Mouse (Mus musculus): Measurements from ENCODE around the gene Trak1.

Gene Trak1

GRCm38 (mm10) chr9:121369573-121369972, 72.3 kb downstream of the Trak1 start:
- no peak for DNase-seq (ENCODE audit: extremely low read depth, low read depth)

- peak; percentile 18 for DNase-seq (ENCODE audit: extremely low read depth, low read depth)
Observed at GRCm38 (mm10) chr9:121371346-121371891, 74.1 kb downstream of the Trak1 start.

- no peak for DNase-seq (ENCODE audit: extremely low read depth, low read depth)
Observed at GRCm38 (mm10) chr9:121371946-121372646, 74.8 kb downstream of the Trak1 start.

GRCm38 (mm10) chr9:121373107-121373506, 75.8 kb downstream of the Trak1 start:
- DNase-seq (ENCODE audit: extremely low read depth, low read depth) = no peak

- DNase-seq (ENCODE audit: extremely low read depth, low read depth) = no peak
Observed at GRCm38 (mm10) chr9:121373512-121373911, 76.2 kb downstream of the Trak1 start.

GRCm38 (mm10) chr9:121374076-121374863, 77.0 kb downstream of the Trak1 start:
- DNase-seq (ENCODE audit: extremely low read depth, low read depth) = peak; percentile 33

- no peak for DNase-seq (ENCODE audit: extremely low read depth, low read depth)
Observed at GRCm38 (mm10) chr9:121374864-121375255, 77.6 kb downstream of the Trak1 start.

GRCm38 (mm10) chr9:121376094-121376493, 78.8 kb downstream of the Trak1 start:
- no peak for DNase-seq (ENCODE audit: extremely low read depth, low read depth)

- DNase-seq (ENCODE audit: extremely low read depth, low read depth) = no peak
Observed at GRCm38 (mm10) chr9:121380310-121380920, 83.1 kb downstream of the Trak1 start.

- DNase-seq (ENCODE audit: extremely low read depth, low read depth) = no peak
Observed at GRCm38 (mm10) chr9:121381678-121382297, 84.5 kb downstream of the Trak1 start.

- DNase-seq (ENCODE audit: extremely low read depth, low read depth) = no peak
Observed at GRCm38 (mm10) chr9:121382568-121382967, 85.3 kb downstream of the Trak1 start.

- DNase-seq (ENCODE audit: extremely low read depth, low read depth) = no peak
Observed at GRCm38 (mm10) chr9:121383180-121383586, 85.9 kb downstream of the Trak1 start.

GRCm38 (mm10) chr9:121384620-121385019, 87.3 kb downstream of the Trak1 start:
- peak; percentile 30 for DNase-seq (ENCODE audit: extremely low read depth, low read depth)

- peak; percentile 46 for DNase-seq (ENCODE audit: extremely low read depth, low read depth)
Observed at GRCm38 (mm10) chr9:121385091-121385748, 87.9 kb downstream of the Trak1 start.

- DNase-seq (ENCODE audit: extremely low read depth, low read depth) = no peak
Observed at GRCm38 (mm10) chr9:121385749-121386350, 88.5 kb downstream of the Trak1 start.

GRCm38 (mm10) chr9:121387539-121388272, 90.4 kb downstream of the Trak1 start:
- DNase-seq (ENCODE audit: extremely low read depth, low read depth) = no peak

- DNase-seq (ENCODE audit: extremely low read depth, low read depth) = no peak
Observed at GRCm38 (mm10) chr9:121388273-121388931, 91.1 kb downstream of the Trak1 start.

GRCm38 (mm10) chr9:121389258-121389657, 92.0 kb downstream of the Trak1 start:
- DNase-seq (ENCODE audit: extremely low read depth, low read depth) = no peak

- no peak for DNase-seq (ENCODE audit: extremely low read depth, low read depth)
Observed at GRCm38 (mm10) chr9:121391898-121392297, 94.6 kb downstream of the Trak1 start.
